Mouse (Mus musculus) liver, postnatal 0 days (tissue): ENCODE results near the gene Gm4792. TPM values are rescaled to one million over a fixed set of nuclear protein-coding genes. Genes with fewer than 3 reads are reported as not detected.
A peak's percentile ranks its signal among the peaks of the same experiment; 100 is the strongest.

ENCODE experiments used
- ATAC-seq: fragments of 200-750 bp; cut with Nextera tagmentation; 2 replicates; pipeline ENCODE4 v1.8.0; 2017; ENCODE audit warnings: mild to moderate bottlenecking, moderate library complexity
- DNase-seq: peaks from one replicate; pipeline ENCODE4 v3.0.0-alpha.2; 2016
- H3K27ac ChIP-seq: fragments of 300-500 bp; sonication (generic); 2 replicates; pipeline ENCODE4 v1.5.1; 2014; ENCODE audit warnings: antibody characterized with exemption, moderate library complexity, mild to moderate bottlenecking, low read depth
- H3K27me3 ChIP-seq: fragments of 300-500 bp; sonication (generic); 2 replicates; pipeline ENCODE4 v1.6.1; 2014; ENCODE audit warnings: low read length, control low read depth, mixed read lengths; ENCODE audit not compliant: insufficient read depth
- H3K36me3 ChIP-seq: fragments of 300-500 bp; sonication (generic); replicated peaks from 2 replicates; pipeline ENCODE4 v1.6.1; 2014; ENCODE audit warnings: mild to moderate bottlenecking, control low read depth, low read length, moderate library complexity, mixed read lengths; ENCODE audit not compliant: insufficient read depth
- H3K4me1 ChIP-seq: fragments of 300-500 bp; sonication (generic); 2 replicates; pipeline ENCODE4 v1.6.1; 2014; ENCODE audit warnings: antibody characterized with exemption, mild to moderate bottlenecking, control low read depth; ENCODE audit not compliant: insufficient read depth
- H3K4me2 ChIP-seq: fragments of 300-500 bp; sonication (generic); 2 replicates; pipeline ENCODE4 v1.6.1; 2014; ENCODE audit warnings: low read depth, mild to moderate bottlenecking, low read length, moderate library complexity, mixed read lengths
- H3K4me3 ChIP-seq: fragments of 300-500 bp; sonication (generic); 2 replicates; pipeline ENCODE4 v1.5.1; 2014; ENCODE audit warnings: low read depth, low read length
- H3K9ac ChIP-seq: fragments of 300-500 bp; sonication (generic); replicated peaks from 2 replicates; pipeline ENCODE4 v1.6.1; 2014; ENCODE audit warnings: mild to moderate bottlenecking, moderate library complexity
- H3K9me3 ChIP-seq: fragments of 300-500 bp; sonication (generic); 2 replicates; pipeline ENCODE4 v1.6.1; 2016; ENCODE audit warnings: mild to moderate bottlenecking, control low read depth, low read length, mixed read lengths
- CTCF ChIP-seq: sonication (generic); IDR thresholded peaks from 2 replicates; pipeline ENCODE4 v1.5.1; 2016; ENCODE audit warnings: antibody characterized with exemption, low read depth
- EP300 ChIP-seq: IDR thresholded peaks from 2 replicates; pipeline ENCODE4 v1.6.1; 2016; ENCODE audit warnings: antibody characterized with exemption, low read depth, mild to moderate bottlenecking
- WGBS: fragments of 180-500 bp; shearing (Covaris S2); extraction: QIAGEN DNeasy Blood & Tissue Kit; methylation state at CpG from one replicate; pipeline ENCODE4 v1.1.7; 2014; ENCODE audit not compliant: insufficient replicate concordance; 5-methylcytosine and 5-hydroxymethylcytosine counted together
- polyA plus RNA-seq: library from polyadenylated mRNA; unstranded; fragments of >200 nt; fragmentation: Nextera tagmentation; extraction: Ambion mirVana; gene quantifications from 2 replicates; pipeline ENCODE4 v1.2.1, GENCODE M21; 2015

Gene Gm4792
- polyA plus RNA-seq, 1 experiment from 2014 or later, result not detected

DNA sequence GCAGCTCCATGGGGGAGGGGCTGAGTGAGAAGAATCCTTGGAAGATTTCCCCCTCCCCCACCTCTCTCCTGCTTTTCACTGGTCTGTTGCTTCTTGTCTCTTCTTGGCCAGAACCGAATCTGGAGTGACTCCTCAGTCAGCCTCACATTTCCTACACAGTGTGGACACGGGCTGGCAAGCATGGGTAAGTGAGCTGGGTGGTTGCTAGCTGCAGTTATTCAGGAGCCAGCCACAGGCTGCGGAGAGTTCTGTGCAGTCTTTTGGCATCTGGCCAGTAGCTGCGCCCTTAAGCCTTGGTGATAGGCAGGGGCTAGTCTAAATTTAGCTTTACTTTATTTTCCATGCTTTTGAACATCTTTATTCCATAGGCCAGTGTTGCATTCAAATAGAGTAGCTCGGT lies 31.5 kb upstream of the Gm4792 start:
- no peak for DNase-seq
- 44% methylated on average over 5 of the region's 5 CpGs for WGBS
- no peak for ATAC-seq

DNA sequence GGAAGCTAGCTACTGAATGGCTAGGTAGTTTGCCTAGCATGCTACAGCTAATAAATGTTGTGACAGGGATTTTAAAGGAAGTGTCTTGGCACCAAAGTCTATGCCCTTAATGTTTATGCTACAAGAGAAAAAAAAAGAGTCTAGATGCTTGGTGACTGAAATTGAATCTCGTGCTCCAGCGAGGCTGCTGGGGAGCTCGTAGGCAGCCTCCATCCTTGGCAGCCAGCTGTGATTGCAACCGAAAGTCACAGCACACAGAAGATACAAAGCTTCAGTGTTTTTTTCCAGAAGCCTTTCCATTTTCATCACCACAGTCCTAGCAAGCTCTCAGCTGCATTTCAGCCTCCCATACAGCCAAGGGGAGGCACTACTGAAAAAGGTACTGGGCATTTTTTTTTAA lies 20.1 kb upstream of the Gm4792 start:
- H3K9me3 ChIP-seq, result no peaks in the 10 kb centered on the region
- 0 out of 2 replicates have a peak, but pooled peaks cover 4% of the 10 kb centered on the region for H3K27me3 ChIP-seq
- no peak for DNase-seq
- no peak for ATAC-seq
- no peak for TF ChIP-seq EP300
- TF ChIP-seq CTCF, result no peak
- no peaks in the 10 kb centered on the region for H3K36me3 ChIP-seq
- no peaks in the 10 kb centered on the region for H3K4me1 ChIP-seq
- WGBS, result 66% methylated on average over 4 of the region's 4 CpGs
- no peak overlapping the region for H3K4me3 ChIP-seq
- H3K9ac ChIP-seq, result no peak overlapping the region
- H3K4me2 ChIP-seq, result no peak overlapping the region
- no peak overlapping the region for H3K27ac ChIP-seq

More for the DNA sequence above, 31.5 kb upstream of the Gm4792 start:
- H3K27ac ChIP-seq, result no peak overlapping the region
- no peak overlapping the region for H3K4me3 ChIP-seq
- no peaks in the 10 kb centered on the region for H3K36me3 ChIP-seq
- H3K4me2 ChIP-seq, result no peak overlapping the region
- no peak overlapping the region for H3K9ac ChIP-seq
- H3K27me3 ChIP-seq, result no peaks in the 10 kb centered on the region
- H3K9me3 ChIP-seq, result no peaks in the 10 kb centered on the region
- TF ChIP-seq EP300, result no peak
- no peak for TF ChIP-seq CTCF
- no peaks in the 10 kb centered on the region for H3K4me1 ChIP-seq

DNA sequence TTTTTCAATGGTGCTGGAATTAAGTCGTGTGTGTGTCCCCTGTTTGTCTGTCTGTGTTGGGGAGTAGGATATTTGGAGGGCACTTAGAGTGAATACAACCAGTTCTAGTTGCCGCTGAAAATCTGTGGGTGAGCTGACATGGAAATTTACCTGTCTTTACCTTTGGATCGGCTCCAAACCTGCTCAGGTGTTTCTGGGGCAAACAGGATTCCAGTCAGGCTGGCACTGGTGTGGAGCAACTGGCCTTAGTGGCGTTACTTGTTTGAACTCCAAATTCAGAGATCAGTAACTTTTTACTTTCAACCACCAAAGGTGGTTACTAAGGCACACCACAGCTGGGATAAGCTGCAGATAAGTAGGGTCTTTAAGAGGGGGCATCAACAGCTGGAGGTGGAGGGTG lies 14.6 kb upstream of the Gm4792 start:
- Histone ChIP-seq H3K4me3 (no peak overlapping the region), H3K9me3 (no peaks in the 10 kb centered on the region), H3K36me3 (no peaks in the 10 kb centered on the region), H3K27ac (no peak overlapping the region), H3K27me3 (peaks cover 29% of the 10 kb centered on the region), H3K9ac (no peak overlapping the region), H3K4me2 (no peak overlapping the region), H3K4me1 (peaks cover 11% of the 10 kb centered on the region)
- DNase-seq (no peak), ATAC-seq (no peak)
- TF ChIP-seq CTCF, result no peak
- TF ChIP-seq EP300, result no peak
- 70% methylated on average over 4 of the region's 4 CpGs for WGBS

DNA sequence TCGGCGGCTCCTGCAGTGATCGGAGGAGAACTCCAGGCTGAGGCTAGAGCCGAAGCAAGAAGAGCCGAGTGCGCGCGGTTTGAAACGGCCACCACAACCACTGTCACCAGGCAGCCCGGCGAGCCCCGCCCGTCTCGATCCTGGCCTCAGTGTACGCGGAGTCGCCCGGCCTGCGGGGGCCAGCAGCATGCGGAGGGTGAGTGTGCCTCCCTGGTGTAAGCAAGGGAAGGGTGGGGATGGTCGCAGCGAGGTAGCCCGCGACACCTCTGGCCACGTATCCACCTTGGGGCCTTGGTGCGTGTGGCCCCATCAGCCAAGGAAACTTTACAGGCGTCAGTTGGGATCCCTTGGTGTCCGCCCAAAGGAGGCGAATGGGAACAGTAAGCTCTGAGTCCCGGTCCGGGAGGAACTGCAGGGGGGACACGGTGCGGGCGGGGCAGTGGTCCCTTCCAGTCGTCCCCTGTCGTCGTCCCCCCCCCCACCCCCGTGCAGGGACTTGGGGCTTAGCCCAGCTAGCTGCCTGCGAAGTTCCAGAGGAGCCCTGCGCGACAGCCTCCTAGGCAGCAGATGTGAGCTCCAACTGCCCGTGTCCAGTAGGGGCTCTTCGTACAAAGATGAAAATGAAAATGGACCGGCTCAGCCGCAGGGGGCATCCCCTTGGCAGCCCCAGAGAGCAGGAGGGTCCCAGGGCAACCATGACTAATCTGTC lies 13.7 kb upstream of the Gm4792 start:
- H3K9ac ChIP-seq, result no peak overlapping the region

DNA sequence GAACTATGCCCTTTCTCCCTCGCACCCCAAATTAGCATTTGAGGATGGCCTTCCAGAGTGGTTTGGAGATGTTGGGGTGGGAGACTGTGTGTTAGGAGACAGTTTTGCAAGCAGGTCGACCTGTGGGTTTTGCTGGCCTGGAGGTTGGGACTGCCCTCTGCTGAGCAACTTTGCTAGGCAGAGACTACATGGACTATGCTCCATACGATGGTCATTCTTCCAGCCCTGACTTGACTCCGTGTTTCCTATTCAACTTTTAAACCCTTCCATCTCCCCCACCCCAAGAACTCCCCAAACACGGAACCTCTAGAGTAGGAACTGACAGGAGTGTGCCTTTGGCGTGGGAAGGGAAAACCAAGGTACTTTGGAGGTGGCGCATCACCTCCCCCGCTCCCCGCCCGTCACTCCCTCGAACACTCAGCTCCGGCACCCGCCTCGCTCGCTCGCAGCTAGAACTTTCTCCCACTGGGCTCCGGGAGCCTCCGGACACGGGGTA lies 13.1 kb upstream of the Gm4792 start, which contains the start of gene Tmcc3:
Tmcc3 (plus strand) TSS at position 439 of the 496 bp plus-strand sequence.
- TF ChIP-seq CTCF (0 out of 2 replicates have a peak, but pooled peaks have one; percentile 11), EP300 (no peak)
- H3K27me3 ChIP-seq, result peaks cover 29% of the 10 kb centered on the region
- no peak within 1 kb of the TSS for H3K27ac ChIP-seq
- peak within 1 kb of the TSS; percentile 41 for H3K4me3 ChIP-seq
- H3K4me1 ChIP-seq, result peaks cover 11% of the 10 kb centered on the region
- H3K9me3 ChIP-seq, result no peaks in the 10 kb centered on the region
- ATAC-seq (no peak), DNase-seq (no peak)
- H3K4me2 ChIP-seq, result peak within 1 kb of the TSS; percentile 74
- H3K36me3 ChIP-seq, result no peaks in the 10 kb centered on the region
- no peak within 1 kb of the TSS for H3K9ac ChIP-seq
- 3% methylated on average over 19 of the region's 19 CpGs for WGBS

More for the DNA sequence above, 13.7 kb upstream of the Gm4792 start:
- Histone ChIP-seq H3K9me3 (no peaks in the 10 kb centered on the region), H3K4me2 (peak overlapping the region; percentile 74), H3K36me3 (no peaks in the 10 kb centered on the region), H3K4me1 (peaks cover 11% of the 10 kb centered on the region), H3K27ac (no peak overlapping the region), H3K27me3 (peaks cover 29% of the 10 kb centered on the region), H3K4me3 (peak overlapping the region; percentile 41)
- 1% methylated on average over 45 of the region's 45 CpGs for WGBS
- no peak for TF ChIP-seq EP300
- no peak for TF ChIP-seq CTCF
- ATAC-seq (no peak), DNase-seq (peak; percentile 18)

DNA sequence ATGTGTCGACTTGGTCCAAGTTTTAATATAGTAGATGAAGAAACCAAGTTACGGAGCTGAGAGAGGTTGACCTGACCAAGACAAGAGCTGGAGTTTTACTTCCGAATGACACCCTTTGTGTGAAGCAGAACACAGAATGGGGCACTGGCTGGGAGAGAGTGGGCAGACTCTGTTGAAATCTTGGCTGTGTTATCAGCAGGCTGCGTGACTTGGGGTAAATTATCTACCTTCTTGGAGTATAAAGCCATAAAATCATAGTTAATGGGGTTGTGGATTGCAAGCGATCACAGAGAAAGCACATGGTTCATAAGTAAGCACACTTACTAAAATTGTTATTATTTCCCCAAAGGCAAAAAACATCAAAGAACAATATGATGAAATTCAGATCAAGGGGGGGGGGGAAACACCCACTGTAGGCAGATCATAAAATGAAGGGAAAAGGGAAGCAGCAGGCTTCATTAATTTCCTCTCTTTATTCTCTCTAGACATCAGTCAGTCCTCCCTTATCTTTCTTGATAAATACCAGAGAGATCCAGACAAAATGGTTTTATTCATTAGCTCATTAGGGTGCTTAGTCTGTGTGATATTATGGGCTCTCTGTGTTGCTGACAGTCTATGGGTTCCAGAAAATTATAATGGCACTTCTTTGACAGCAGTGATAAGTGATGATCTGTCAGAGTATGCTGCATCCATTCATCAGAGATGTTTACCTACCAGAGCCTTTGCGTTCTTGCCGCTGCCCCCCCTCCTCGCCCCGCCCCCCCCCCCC lies 12.2 kb upstream of the Gm4792 start:
- Histone ChIP-seq H3K27me3 (peaks cover 29% of the 10 kb centered on the region), H3K9me3 (no peaks in the 10 kb centered on the region), H3K4me3 (no peak overlapping the region), H3K9ac (no peak overlapping the region), H3K4me1 (peaks cover 11% of the 10 kb centered on the region), H3K36me3 (no peaks in the 10 kb centered on the region), H3K4me2 (no peak overlapping the region), H3K27ac (no peak overlapping the region)
- TF ChIP-seq EP300 (no peak), CTCF (no peak)
- DNase-seq (no peak), ATAC-seq (no peak)
- WGBS, result 50% methylated on average over 7 of the region's 9 CpGs
